Mouse (Mus musculus) spleen, adult 2 months (tissue): Measurements from ENCODE around the gene Vamp2.

Experiments used
- CTCF ChIP-seq: fragments of 200-500 bp; IDR thresholded peaks from 2 replicates; pipeline ENCODE4 v1.5.1; 2011; ENCODE audit warnings: mild to moderate bottlenecking, inconsistent platforms; ENCODE audit not compliant: insufficient read depth, insufficient read length, insufficient replicate concordance; ENCODE audit errors: extremely low read depth
- POLR2A ChIP-seq: fragments of 200-500 bp; IDR thresholded peaks from 2 replicates; pipeline ENCODE4 v1.6.1; 2011; ENCODE audit warnings: low read depth, low read length, inconsistent platforms

DNA sequence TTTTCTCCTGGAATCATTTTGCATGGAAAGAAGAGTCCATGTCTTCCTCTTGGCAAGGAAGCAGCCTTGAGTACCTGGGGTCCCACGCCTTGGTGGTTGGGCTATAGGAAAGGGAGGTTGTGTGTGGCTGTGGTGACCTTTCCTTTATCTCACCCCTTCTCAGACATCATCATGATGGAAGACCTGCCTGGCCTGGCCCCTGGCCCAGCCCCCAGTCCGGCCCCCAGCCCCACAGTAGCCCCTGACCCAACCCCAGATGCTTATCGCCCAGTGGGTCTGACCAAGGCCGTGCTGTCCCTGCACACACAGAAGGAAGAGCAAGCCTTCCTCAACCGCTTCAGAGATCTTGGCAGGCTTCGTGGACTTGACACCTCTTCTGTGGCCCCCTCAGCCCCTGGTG, 16.9 kb downstream of the Vamp2 start:
- TF ChIP-seq CTCF (no peak), POLR2A (no peak)
